Mouse (Mus musculus) megakaryocyte progenitor cell, adult 5-6 weeks (primary cell): Measurements from ENCODE around the gene Thrap3. TPM values are rescaled to one million over a fixed set of nuclear protein-coding genes. Genes with fewer than 3 reads are reported as not detected.

ENCODE experiments used
- ATAC-seq: replicated peaks from 2 replicates; pipeline ENCODE4 v1.8.0; 2016; ENCODE audit warnings: mild to moderate bottlenecking, moderate TSS enrichment, inconsistent platforms; ENCODE audit not compliant: poor library complexity
- total RNA-seq, 2 experiments: library from RNA; stranded (forward) in 1 of 2; stranded (reverse) in 1 of 2; fragments of 157-497, 149-512 nt in 1 of 2; fragments of 200-1000 nt in 1 of 2; gene quantifications; 2 replicates each; pipeline versions ENCODE4 v1.2.3 to v1.2.4; 2015 to 2017

Thrap3 gene
- 172 and 184 TPM in 2 replicates for total RNA-seq (2015)
- 286 and 377 TPM in 2 replicates for total RNA-seq (2017)

DNA sequence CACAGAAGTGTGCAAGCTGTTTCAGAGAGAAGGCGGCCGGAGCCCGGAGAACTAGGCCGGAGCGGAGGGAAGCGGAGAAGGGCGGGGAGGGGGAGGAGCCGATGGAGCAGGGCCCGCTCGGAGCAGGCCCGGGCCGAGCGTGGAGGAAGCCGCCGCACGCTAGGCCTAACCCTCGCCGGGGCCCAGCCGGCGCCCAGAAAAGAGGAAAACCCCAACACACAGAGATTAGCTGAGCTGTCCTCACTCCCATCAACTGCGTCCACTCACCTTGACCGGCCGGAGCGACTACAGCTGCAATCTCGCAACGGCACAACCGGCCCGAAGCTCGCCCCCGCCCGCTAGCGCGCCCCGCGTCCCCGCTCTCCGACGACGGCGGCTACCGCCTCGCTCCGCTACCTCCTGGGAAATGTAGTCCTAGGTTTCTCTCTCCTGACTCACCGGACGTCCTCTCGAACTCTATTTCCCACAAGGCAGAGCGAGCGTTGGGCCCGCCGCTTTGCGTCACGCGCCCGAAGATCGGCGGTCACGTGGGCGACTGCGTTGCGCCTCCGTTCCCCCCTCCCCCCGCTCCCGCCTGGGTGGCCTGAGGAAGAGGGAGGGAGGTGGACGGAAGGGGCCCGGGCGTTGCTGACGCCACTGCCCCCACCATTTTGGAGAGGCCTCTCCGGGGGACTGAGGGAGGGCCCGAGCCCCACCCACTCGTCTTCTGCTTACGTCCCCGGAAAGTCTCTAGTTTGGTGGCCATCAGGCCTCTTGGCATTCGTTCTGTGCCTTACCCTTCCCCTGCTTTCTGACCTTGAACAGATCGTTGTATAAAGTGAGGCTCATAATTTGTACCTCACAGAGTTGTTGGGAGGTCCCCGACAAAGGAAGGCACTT, at the start of gene Thrap3:
Thrap3 (minus strand) TSS at position 458 of the 879 bp plus-strand sequence.
- ATAC-seq = peak; percentile 76

DNA sequence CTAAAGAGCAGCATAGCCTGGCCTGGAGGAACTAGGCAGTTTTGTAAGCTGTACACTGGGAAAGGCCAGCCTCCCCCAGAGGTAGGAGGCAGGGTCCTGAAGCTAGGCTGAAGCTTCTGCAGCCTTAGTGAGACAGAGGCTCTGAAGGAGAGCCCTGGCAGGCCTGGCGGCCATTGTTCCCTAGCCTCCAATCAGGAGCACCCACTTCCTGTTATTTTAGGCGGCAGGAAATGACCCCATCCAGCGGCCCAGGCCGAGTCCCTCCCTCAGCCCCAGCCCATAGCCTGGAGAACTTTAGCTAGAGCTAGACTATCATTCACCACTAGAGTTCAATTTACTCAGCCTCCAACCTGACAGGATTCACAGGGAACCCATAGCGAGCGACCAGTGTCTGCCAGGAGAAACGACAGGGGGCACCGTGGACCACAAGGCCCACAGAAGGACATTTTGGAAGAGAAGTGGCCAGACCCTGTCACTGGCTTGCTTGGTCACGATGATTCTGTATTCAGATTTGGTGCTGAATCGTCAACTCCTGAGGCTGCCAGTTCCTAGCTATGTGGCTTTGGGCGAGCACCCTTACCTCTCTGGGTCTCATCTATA, 49.2 kb upstream of the Thrap3 start:
- ATAC-seq = peak; percentile 39

DNA sequence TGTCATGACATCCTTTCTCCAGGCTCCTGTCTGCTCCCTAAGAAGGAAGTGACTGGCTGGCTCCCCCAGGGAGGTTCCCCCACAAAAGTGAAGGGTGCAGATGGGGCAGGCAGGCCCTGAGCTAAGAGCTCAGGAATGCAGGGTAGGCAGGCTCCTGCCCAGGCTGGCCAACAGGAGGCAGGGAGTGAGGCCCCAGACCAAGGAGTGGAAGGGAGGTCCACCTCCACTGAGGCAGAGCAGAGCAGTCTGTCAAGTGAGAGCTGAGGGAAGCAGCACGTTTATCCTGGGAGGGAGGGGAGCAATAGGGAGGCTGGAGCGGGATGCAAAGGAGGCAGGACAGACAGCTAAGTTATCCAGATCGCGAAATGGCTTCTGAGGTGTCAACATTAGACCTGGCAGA, 48.1 kb upstream of the Thrap3 start:
- ATAC-seq = no peak

DNA sequence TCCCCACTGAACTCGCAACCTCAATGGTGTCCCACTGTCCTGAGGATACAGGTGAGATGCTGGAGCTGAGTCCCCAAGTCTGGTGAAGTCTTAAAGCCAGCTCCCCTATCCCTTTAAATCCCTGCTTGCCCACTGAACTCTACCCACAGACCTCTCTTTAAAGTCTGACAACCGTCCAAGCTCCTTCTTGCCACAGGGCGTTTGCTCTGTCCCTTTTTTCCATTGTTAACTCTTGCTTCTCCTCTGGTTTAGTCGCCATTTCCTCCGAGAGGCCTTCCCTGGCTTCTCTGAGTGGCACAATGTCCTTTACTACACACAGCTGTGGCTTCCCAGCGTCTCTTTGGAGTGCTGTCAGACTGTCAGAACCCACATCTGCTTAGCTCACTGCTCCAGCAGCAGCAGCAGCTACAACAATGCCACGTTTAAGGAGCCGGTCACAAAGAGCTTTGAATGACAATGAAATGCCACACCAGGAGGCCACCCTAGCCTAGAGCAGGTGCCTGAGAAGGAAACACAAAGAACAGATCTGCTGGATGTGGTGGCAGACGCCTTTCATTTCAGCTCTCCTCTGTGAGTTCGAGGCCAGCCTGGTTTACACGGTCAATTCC, 45.8 kb upstream of the Thrap3 start:
- no peak for ATAC-seq

DNA sequence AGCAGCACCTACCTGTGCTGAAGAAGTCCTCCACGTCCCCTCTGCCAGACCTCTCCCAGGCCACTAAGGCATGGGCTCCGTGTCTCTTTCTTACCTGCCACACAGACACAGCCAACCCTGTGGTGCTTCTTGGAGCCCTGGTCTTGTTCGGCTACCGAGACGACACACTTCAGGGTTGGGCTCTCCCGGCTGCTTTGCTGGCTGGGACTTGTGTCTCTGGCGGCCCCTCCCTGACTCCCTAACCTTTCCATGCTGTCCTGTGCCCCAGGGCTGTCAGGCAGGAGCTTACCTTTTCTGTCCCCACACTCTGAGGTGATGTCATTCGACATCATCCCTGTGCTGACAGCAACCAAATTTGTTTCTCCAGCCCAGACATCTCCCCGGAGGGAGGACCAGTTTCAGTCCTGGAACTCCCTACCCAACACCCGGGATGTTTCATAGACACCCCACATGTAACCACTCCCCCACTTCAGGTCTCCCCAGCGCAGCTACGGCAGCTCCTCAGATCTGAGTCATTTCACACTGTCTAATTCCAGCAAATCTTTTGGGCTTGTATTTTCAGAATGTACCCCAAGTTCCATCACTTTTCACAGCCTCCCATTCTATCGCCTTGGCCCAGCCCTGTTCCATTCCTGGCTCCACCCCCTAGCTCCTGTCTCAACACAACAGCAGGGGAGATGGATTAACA, 43.8 kb upstream of the Thrap3 start:
- ATAC-seq = no peak

DNA sequence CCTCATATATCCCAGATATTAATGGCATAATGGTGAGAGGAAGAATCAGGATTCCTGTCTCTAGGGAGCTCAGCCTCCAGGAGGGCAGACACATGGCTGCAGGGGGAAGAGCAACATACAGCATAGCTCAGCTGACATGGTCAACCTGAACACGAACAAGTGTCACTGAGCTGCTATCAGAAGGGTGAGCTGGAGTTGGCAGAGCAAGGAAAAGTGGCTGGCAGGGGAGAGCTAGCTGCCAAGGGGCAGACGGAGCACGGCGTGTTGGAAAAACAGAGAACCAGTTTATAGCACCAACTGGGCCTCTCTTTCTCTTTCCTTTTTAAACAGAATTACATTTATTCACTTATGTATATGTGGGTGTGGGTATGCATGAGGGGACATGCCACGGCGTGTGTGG, 40.0 kb upstream of the Thrap3 start:
- no peak for ATAC-seq

DNA sequence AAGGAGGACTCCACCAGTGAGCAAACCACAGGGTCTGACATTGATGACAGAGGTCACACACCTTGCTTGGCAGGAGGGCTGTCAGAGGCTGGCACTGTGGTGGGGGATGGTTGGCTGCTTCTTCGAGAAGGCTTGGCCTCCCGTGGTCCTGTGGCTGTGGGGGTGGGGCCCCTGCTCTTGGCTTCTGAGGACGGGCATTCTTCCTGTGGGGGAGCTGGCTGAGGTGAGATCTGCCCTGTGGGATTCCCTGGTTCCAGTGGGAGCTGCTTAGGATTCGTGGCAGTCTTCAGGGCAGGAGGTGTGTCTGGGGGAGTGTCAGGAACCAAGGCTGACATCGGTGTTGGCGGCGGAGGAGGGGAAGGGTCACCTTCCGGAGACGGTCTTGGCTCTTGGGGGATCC, 39.4 kb upstream of the Thrap3 start:
- ATAC-seq = no peak

DNA sequence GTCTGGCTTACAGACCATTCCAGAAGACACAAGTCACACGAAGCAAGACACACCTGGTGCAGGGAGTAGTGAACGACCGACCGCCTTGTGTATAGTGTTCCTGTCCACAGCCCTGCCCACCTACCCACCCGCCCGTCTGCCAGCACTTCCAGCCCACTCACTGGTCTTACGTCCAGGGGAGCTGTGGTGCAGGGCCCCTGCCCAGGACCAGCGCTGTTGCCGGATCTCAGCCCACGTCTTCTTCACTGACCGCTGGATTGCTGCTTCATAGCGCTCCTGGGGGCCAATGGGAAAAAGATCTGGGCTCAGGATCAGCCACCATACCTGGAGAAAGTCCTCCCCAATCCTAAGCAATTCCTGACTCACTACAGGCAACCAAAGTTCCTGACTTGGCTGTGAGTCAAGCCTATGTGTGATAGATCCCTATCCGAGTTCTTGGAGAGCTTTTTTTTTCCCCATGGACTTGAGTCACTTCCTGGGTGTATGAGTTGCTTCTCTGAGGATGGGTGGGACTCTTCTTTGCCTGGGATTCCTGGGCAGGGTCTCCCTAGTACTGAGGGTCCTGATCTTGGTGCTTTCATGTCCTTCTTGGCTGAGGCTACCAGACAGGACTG, 37.4 kb upstream of the Thrap3 start:
- no peak for ATAC-seq

DNA sequence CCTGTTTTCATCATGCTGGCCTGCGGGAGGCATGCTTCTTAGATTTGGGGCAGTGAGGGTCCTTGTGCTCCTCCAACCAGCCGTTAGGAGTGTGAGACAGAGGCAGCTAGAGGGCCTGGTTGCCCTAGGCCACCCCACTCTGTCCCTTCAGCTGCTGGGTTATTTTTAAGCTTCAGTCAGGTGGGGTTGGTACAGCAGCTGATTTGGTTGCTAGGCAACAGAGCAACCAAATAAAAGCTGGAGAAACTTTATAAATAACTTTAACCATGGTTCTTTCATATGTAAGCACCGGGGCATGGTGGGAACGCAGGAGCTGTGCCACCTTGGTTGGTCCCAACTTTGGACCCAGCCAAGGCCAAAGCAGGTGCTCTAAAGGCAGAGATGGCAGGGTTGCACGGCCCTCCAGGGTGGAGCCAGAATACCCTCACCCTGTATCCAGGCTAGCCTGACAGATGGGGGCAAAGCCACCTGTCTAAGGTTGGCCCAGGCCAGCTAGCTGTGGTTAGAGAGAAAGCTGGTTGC, 35.2 kb upstream of the Thrap3 start:
- ATAC-seq = no peak

DNA sequence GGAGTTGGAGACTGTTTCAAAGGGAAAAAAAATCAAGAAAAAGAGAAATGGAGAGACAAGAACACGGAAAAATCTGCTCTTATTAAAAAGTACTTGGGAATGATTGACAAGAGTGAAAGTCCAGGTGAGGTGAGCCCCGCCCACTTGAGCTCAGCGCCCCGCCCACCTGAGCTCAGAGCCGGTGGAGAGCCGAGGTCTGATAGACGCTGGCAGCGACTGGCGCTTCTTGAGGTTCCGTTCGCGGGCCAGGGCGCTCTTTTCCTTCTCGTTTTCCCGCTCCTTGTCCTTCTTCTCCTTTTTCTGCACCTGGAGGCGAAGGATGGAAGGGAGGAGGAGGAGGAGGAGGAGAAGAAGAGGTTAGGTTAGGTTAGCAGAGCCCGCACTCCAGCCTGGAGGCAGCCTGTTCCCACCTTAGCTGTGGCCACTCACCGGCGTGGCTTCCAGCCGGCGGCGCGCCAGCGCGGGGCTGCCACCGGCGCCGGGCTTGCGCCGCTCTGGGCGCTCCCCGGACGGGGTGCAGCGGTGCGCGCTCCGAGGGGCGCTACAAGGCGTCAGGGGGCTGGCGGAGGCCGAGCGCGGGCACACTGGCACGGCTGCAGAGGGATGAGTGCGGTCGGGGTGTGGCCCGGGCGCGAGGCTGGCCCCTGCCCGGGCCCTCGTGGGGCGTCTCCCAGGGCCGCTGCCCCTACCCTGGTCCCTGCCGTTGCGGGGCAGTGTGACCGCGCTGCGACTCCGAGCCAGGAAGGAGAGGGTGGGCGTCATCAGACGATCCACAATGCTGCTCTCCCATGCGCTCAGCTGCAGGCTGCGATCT, 34.1 kb upstream of the Thrap3 start:
- ATAC-seq = no peak

DNA sequence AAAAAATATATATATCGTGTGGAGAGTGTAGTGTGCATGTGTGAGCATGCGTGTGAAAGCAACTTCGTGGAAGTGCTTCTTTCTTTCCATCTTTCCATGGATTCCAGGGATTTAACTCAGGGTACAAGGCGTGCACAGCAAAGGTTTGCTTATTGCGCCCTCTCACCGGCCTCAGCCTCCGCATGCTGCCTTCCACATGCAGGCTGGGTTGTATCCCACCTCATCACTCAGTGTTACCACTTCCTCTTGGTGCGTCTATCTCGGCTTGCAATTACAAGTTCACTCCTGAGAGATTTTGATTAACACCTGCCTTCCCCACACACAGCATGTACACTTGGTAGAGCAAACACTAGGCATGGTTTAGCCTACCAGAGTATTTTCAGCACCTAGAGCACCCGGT, 32.6 kb upstream of the Thrap3 start:
- peak; percentile 66 for ATAC-seq

DNA sequence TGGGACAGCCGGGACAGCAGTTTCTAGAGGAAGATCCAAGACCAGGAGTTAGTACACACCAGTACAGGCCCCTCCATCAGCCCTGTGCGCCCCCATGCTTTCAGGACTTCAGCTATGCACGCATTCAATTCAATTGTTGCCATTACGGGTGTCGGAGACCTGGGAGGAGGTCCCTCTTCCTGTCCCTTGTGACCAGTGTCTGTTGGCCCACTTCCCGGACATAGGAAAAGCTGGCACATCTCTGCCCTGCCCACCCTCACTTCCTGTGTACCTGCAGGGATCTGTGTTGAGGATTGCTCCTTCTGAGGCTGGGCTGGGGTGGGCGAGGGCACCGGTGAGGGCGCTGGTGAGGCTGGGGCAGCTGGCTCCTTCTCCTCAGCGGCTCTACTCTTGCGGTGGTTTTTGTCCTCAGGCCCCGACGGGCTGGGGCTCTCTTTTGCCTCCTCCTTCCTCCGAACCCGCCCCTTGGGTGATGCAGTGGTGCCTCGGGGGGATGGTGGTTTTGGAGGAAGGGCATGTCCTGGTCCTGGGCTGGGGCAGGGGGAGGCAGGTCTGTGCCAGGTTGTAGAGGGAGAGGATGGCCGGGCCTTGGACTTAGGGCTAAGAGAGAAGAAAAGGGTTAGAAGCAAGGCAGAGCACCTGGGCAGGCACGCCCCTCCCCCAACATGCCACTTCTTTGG, 32.1 kb upstream of the Thrap3 start:
- no peak for ATAC-seq

DNA sequence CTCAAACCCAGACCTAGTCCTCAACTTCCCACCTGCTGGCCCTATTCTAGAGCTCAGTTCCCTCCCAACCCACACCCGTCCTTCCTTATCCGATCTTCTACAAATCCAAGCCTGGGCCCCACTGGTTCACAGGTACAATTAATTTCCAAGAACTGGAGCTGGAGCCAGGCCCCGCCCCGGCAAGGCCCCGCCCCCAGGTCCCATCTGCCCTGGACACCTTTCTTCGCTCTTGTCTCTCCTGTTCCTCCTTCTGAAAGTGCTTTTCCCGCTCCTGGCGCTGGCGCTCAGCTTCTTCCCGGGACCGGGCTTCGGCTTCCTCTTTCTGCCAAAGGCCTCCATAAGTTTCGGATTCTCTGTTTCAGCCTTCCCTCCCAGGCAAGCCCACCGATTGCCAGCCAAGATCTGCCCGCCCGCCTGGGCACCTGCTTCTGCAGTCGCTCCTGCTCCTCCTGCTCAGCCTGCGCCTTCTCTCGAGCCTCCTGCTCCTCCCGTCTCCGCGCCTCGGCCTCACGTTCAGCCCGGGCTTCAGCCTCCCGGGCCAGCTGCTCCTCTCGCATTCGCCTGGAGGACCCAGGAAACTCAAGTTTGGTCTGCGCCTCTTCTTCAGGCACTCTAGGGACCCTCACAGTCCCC, 31.2 kb upstream of the Thrap3 start:
- ATAC-seq = no peak

DNA sequence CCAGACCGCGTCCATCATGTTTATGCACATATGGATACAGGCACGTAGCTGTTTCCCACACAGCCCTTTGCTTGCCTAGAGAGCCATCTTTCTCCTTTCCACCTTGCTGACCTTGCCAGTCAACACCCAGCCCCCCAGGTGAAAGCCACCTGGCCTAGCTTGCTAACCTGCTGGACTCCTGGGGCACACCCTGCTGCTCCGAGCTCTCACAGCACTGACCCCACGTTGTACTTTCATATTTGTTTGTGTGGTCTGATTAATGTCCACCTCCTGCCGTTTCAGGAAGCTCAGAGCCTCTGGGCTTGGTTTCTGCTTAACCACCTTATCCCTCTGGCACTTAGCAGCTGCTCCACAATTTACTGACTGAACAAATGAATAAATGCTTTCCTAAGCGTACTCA, 27.3 kb upstream of the Thrap3 start:
- no peak for ATAC-seq

DNA sequence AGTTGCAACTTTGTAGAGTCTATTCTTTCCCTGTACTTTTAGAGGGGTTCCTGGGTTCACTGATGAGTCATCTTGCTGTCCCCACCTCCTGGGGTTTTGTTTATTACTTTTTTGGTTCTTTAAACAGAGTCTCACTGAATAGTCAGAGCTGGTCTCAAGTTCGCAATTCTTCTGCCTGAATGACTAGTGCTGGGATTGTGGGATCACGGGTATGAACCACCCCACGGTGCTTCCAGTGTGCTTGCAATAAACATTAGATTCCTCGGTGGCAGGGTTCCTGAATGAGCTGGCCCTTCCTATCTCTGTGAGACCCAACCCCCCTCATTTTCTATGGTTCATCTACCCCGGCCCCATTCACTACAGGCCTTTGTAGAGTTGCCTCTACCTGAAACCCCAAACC, 25.6 kb upstream of the Thrap3 start:
- no peak for ATAC-seq

DNA sequence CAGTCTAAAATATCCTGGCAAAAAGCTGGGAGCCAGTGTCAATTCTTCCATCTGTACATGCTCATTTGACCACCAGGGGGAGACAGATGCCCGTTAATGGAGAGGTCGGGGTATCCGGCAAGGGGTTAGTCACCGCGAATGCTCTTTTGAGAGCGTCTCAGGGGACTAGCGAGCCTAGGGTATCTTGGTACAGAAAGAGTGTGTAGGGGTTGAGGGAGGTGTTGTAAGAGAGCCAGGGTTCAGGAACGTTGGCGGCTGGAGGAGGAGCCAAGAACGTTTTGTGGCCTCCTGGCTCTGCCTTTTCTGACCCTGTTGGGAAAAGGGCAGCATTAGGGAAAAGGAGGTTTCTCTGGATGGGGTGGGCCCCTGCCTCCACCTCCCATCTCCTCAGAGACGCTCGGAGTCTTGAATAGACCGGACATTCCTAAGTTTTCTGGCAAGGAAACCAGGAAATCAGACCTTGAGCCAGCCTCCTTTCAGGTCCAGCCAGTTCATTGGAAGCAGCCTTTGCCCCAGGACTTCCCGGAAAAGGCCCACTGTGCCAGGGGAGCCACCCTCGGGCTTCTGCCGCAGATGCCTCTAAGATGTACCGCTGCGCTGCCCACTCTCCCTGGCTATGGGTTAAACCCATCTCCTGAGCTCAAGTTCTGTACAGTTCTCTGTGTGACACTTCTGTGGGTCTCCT, 24.7 kb upstream of the Thrap3 start:
- ATAC-seq = peak; percentile 98

DNA sequence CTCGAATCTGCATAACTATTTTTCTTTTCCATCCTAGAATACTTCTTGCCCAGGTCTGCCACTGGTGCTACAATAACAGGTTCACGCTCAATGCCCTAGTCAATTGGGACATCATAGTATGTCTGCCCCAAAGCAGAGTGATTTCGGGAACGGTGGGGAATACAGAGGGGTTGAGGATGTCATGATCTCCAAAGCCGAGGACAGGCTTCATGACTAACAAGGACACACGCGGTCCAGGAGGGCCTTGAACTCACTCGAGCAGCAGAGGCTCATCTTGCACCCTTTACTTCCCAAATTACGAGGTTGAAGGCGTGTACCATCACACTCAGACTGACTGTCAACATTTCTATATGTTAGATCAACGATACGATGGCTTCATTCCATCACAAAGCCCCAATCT, 24.1 kb upstream of the Thrap3 start:
- ATAC-seq = no peak

DNA sequence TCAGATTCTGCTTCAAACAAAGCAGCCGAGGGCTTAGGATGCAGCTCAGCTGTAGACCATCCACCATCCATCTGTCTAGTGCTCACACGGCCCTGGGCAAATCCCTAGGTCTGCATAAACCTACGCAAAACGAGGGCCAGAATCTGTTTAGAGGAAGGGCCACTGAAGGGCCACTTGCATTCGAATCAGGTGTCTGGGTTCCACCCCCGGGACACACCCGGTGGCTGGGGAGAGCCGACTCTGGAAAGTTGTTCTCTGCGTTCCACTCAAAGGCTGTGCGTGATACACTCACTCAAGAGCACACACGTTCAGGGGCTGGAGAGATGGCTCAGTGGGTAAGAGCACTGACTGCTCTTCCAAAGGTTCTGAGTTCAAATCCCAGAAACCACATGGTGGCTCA, 20.1 kb upstream of the Thrap3 start:
- no peak for ATAC-seq
